Mouse (Mus musculus) limb, embryonic 11.5 days (tissue): ENCODE data around the gene Rhbdd2. TPM values are rescaled to one million over a fixed set of nuclear protein-coding genes. Genes with fewer than 3 reads are reported as not detected.

Experiments
- ATAC-seq: fragments of 200-750 bp; cut with Nextera tagmentation; 2 replicates; pipeline ENCODE4 v1.8.0; 2017; ENCODE audit warnings: low read depth; ENCODE audit not compliant: insufficient number of reproducible peaks, low FRiP score, low TSS enrichment
- DNase-seq: peaks from one replicate; pipeline ENCODE4 v3.0.0-alpha.2; 2015; ENCODE audit warnings: low spot score
- H3K27ac ChIP-seq: fragments of 300-500 bp; sonication (generic); replicated peaks from 2 replicates; pipeline ENCODE4 v1.5.1; 2014; ENCODE audit warnings: low read depth, mild to moderate bottlenecking, low read length
- H3K27me3 ChIP-seq: fragments of 300-500 bp; sonication (generic); 2 replicates; pipeline ENCODE4 v1.6.1; 2014; ENCODE audit warnings: mild to moderate bottlenecking, low read length, mixed read lengths; ENCODE audit not compliant: control insufficient read depth, insufficient read depth
- H3K36me3 ChIP-seq: fragments of 300-500 bp; sonication (generic); 2 replicates; pipeline ENCODE4 v1.6.1; 2014; ENCODE audit warnings: mild to moderate bottlenecking, low read length, moderate library complexity, mixed read lengths; ENCODE audit not compliant: control insufficient read depth, insufficient read depth
- H3K4me1 ChIP-seq: fragments of 300-500 bp; sonication (generic); 2 replicates; pipeline ENCODE4 v1.6.1; 2014; ENCODE audit warnings: low read length, mixed read lengths; ENCODE audit not compliant: control insufficient read depth, insufficient read depth
- H3K4me2 ChIP-seq: fragments of 300-500 bp; sonication (generic); 2 replicates; pipeline ENCODE4 v1.6.1; 2014; ENCODE audit warnings: low read depth, mild to moderate bottlenecking, moderate library complexity; ENCODE audit not compliant: severe bottlenecking
- H3K4me3 ChIP-seq: fragments of 300-500 bp; sonication (generic); 2 replicates; pipeline ENCODE4 v1.5.1; 2014; ENCODE audit warnings: low read depth, low read length
- H3K9ac ChIP-seq: fragments of 300-500 bp; sonication (generic); 2 replicates; pipeline ENCODE4 v1.6.1; 2014; ENCODE audit warnings: mild to moderate bottlenecking, low read length
- H3K9me3 ChIP-seq: fragments of 300-500 bp; sonication (generic); 2 replicates; pipeline ENCODE4 v1.6.1; 2016; ENCODE audit warnings: low read length; ENCODE audit not compliant: control insufficient read depth
- WGBS: fragments of 180-500 bp; shearing (Covaris S2); extraction: QIAGEN DNeasy Blood & Tissue Kit; methylation state at CpG from one replicate; pipeline ENCODE4 v1.1.7; 2014; 5-methylcytosine and 5-hydroxymethylcytosine counted together
- polyA plus RNA-seq: library from polyadenylated mRNA; unstranded; fragments of >200 nt; fragmentation: Nextera tagmentation; extraction: Ambion mirVana; gene quantifications from 2 replicates; pipeline ENCODE4 v1.2.1, GENCODE M21; 2014

Rhbdd2 gene
- polyA plus RNA-seq, 1 experiment from 2014 or later: 55.3 TPM

GRCm38 (mm10) chr5:135660535-135660934 is 28.1 kb downstream of the Rhbdd2 start:
- Histone ChIP-seq H3K36me3 (no peaks in the 10 kb centered on the region; the same call in 1 of the 2 replicates), H3K27ac (no peak overlapping the region), H3K4me1 (no peaks in the 10 kb centered on the region), H3K4me2 (no peak overlapping the region), H3K27me3 (no peaks in the 10 kb centered on the region), H3K9me3 (no peaks in the 10 kb centered on the region), H3K9ac (no peak overlapping the region), H3K4me3 (no peak overlapping the region)
- WGBS: 92% methylated on average over 7 of the region's 7 CpGs
- ATAC-seq (no peak), DNase-seq (no peak)

- Histone ChIP-seq H3K9me3 (0 out of 2 replicates have a peak, but pooled peaks cover 3% of the 10 kb centered on the region), H3K4me3 (no peak overlapping the region), H3K9ac (no peak overlapping the region), H3K36me3 (no peaks in the 10 kb centered on the region), H3K4me1 (no peaks in the 10 kb centered on the region), H3K4me2 (no peak overlapping the region), H3K27ac (no peak overlapping the region), H3K27me3 (no peaks in the 10 kb centered on the region)
- 89% methylated on average over 5 of the region's 5 CpGs for WGBS
- ATAC-seq (no peak), DNase-seq (no peak)
Observed at GRCm38 (mm10) chr5:135666890-135667289, 34.5 kb downstream of the Rhbdd2 start.

- WGBS: 84% methylated on average over 7 of the region's 7 CpGs
- Histone ChIP-seq H3K4me3 (no peak overlapping the region), H3K36me3 (no peaks in the 10 kb centered on the region), H3K27ac (no peak overlapping the region), H3K4me1 (no peaks in the 10 kb centered on the region), H3K9me3 (0 out of 2 replicates have a peak, but pooled peaks cover 3% of the 10 kb centered on the region), H3K27me3 (no peaks in the 10 kb centered on the region), H3K9ac (no peak overlapping the region), H3K4me2 (no peak overlapping the region)
- no peak for DNase-seq
- ATAC-seq: no peak
Observed at GRCm38 (mm10) chr5:135668071-135668470, 35.7 kb downstream of the Rhbdd2 start.

- Histone ChIP-seq H3K4me3 (no peak within 1 kb of the TSS), H3K36me3 (no peaks in the 10 kb centered on the region), H3K9ac (no peak within 1 kb of the TSS), H3K27ac (no peak within 1 kb of the TSS), H3K9me3 (0 out of 2 replicates have a peak, but pooled peaks cover 3% of the 10 kb centered on the region), H3K4me1 (peaks cover 3% of the 10 kb centered on the region; the same call in 1 of the 2 replicates), H3K4me2 (peak within 1 kb of the TSS; percentile 14; the same call in 1 of the 2 replicates), H3K27me3 (no peaks in the 10 kb centered on the region)
- ATAC-seq (no peak), DNase-seq (peak; percentile 49)
- 16% methylated on average over 9 of the region's 9 CpGs for WGBS
Observed at GRCm38 (mm10) chr5:135669741-135670275, 37.4 kb downstream of the Rhbdd2 start, which contains the start of gene Por. TSS of gene Por (plus strand) at chr5:135670033.

- Histone ChIP-seq H3K9ac (no peak overlapping the region), H3K27me3 (no peaks in the 10 kb centered on the region), H3K9me3 (0 out of 2 replicates have a peak, but pooled peaks cover 1% of the 10 kb centered on the region), H3K27ac (no peak overlapping the region), H3K4me2 (no peak overlapping the region), H3K36me3 (no peaks in the 10 kb centered on the region), H3K4me3 (no peak overlapping the region), H3K4me1 (peaks cover 10% of the 10 kb centered on the region; the same call in 1 of the 2 replicates)
- WGBS: 84% methylated on average over 2 of the region's 2 CpGs
- no peak for DNase-seq
- no peak for ATAC-seq
Observed at GRCm38 (mm10) chr5:135670881-135671280, 38.5 kb downstream of the Rhbdd2 start.

GRCm38 (mm10) chr5:135672509-135672908 is 40.1 kb downstream of the Rhbdd2 start:
- no peak overlapping the region for H3K4me3 ChIP-seq
- H3K36me3 ChIP-seq: no peaks in the 10 kb centered on the region
- H3K4me2 ChIP-seq: no peak overlapping the region
- ATAC-seq (no peak), DNase-seq (no peak)
- H3K4me1 ChIP-seq: peaks cover 10% of the 10 kb centered on the region; the same call in 1 of the 2 replicates
- 43% methylated on average over 4 of the region's 4 CpGs for WGBS
- no peaks in the 10 kb centered on the region for H3K27me3 ChIP-seq
- no peak overlapping the region for H3K27ac ChIP-seq
- H3K9ac ChIP-seq: no peak overlapping the region
- H3K9me3 ChIP-seq: no peaks in the 10 kb centered on the region

- ATAC-seq (no peak), DNase-seq (no peak)
- Histone ChIP-seq H3K27me3 (no peaks in the 10 kb centered on the region), H3K36me3 (no peaks in the 10 kb centered on the region), H3K4me2 (no peak overlapping the region), H3K27ac (no peak overlapping the region), H3K9me3 (no peaks in the 10 kb centered on the region), H3K4me3 (no peak overlapping the region), H3K9ac (no peak overlapping the region), H3K4me1 (peaks cover 10% of the 10 kb centered on the region; the same call in 1 of the 2 replicates)
- 66% methylated on average over 5 of the region's 5 CpGs for WGBS
Observed at GRCm38 (mm10) chr5:135672980-135673379, 40.6 kb downstream of the Rhbdd2 start.

GRCm38 (mm10) chr5:135674349-135674775 is 41.9 kb downstream of the Rhbdd2 start:
- ATAC-seq: peak; percentile 81
- Histone ChIP-seq H3K9me3 (no peaks in the 10 kb centered on the region), H3K9ac (no peak overlapping the region), H3K4me1 (peaks cover 10% of the 10 kb centered on the region; the same call in 1 of the 2 replicates), H3K27ac (no peak overlapping the region; the same call in 1 of the 2 replicates), H3K4me2 (no peak overlapping the region; the same call in 1 of the 2 replicates), H3K4me3 (no peak overlapping the region), H3K27me3 (no peaks in the 10 kb centered on the region), H3K36me3 (no peaks in the 10 kb centered on the region)
- 32% methylated on average over 3 of the region's 3 CpGs for WGBS
- peak; percentile 51 for DNase-seq
